Mouse (Mus musculus): ENCODE measurements around the gene Klf12.

GRCm38 (mm10) chr14:100109563-100109962, 174.9 kb downstream of the Klf12 start:
- TF ChIP-seq CTCF (IDR thresholded peaks at IDR 0.05; ENCODE audit: insufficient read depth, low read length) (no peak), POLR2A (IDR thresholded peaks at IDR 0.05; ENCODE audit: borderline replicate concordance, extremely low read depth, low read depth, low read length) (no peak)
